Mouse (Mus musculus) lung, postnatal 0 days (tissue): ENCODE data around the gene Kif3b. TPM values are rescaled to one million over a fixed set of nuclear protein-coding genes. Genes with fewer than 3 reads are reported as not detected.

Experiments used
- ATAC-seq: fragments of 200-750 bp; cut with Nextera tagmentation; 2 replicates; pipeline ENCODE4 v1.8.0; 2017; ENCODE audit warnings: moderate library complexity
- DNase-seq: peaks from one replicate; pipeline ENCODE4 v3.0.0-alpha.2; 2016; ENCODE audit warnings: low spot score
- H3K27ac ChIP-seq: fragments of 300-500 bp; sonication (generic); 2 replicates; pipeline ENCODE4 v1.5.1; 2014; ENCODE audit warnings: antibody characterized with exemption, mild to moderate bottlenecking, low read length, mixed read lengths
- H3K27me3 ChIP-seq: fragments of 300-500 bp; sonication (generic); replicated peaks from 2 replicates; pipeline ENCODE4 v1.6.1; 2014; ENCODE audit warnings: low read length, mixed read lengths; ENCODE audit not compliant: insufficient read depth
- H3K36me3 ChIP-seq: fragments of 300-500 bp; sonication (generic); 2 replicates; pipeline ENCODE4 v1.6.1; 2014; ENCODE audit warnings: low read length, mixed read lengths; ENCODE audit not compliant: insufficient read depth
- H3K4me1 ChIP-seq: fragments of 300-500 bp; sonication (generic); 2 replicates; pipeline ENCODE4 v1.6.1; 2014; ENCODE audit warnings: antibody characterized with exemption, low read depth, low read length, mixed read lengths; ENCODE audit not compliant: insufficient read depth
- H3K4me2 ChIP-seq: fragments of 300-500 bp; sonication (generic); replicated peaks from 2 replicates; pipeline ENCODE4 v1.6.1; 2014; ENCODE audit warnings: low read depth, mild to moderate bottlenecking, low read length, moderate library complexity, mixed read lengths
- H3K4me3 ChIP-seq: fragments of 300-500 bp; sonication (generic); 2 replicates; pipeline ENCODE4 v1.5.1; 2014; ENCODE audit warnings: low read depth, low read length
- H3K9ac ChIP-seq: fragments of 300-500 bp; sonication (generic); replicated peaks from 2 replicates; pipeline ENCODE4 v1.6.1; 2014; ENCODE audit warnings: low read depth, mild to moderate bottlenecking
- H3K9me3 ChIP-seq: fragments of 300-500 bp; sonication (generic); 2 replicates; pipeline ENCODE4 v1.6.1; 2016; ENCODE audit warnings: low read length, mixed read lengths
- CTCF ChIP-seq: IDR thresholded peaks from 2 replicates; pipeline ENCODE4 v1.5.1; 2016; ENCODE audit warnings: antibody characterized with exemption, mild to moderate bottlenecking
- EP300 ChIP-seq: IDR thresholded peaks from 2 replicates; pipeline ENCODE4 v1.6.1; 2016; ENCODE audit warnings: antibody characterized with exemption, mild to moderate bottlenecking, control low read depth
- WGBS: fragments of 180-500 bp; shearing (Covaris S2); extraction: QIAGEN DNeasy Blood & Tissue Kit; methylation state at CpG from one replicate; pipeline ENCODE4 v1.1.7; 2014; 5-methylcytosine and 5-hydroxymethylcytosine counted together
- polyA plus RNA-seq: library from polyadenylated mRNA; unstranded; fragments of >200 nt; fragmentation: Nextera tagmentation; extraction: Ambion mirVana; gene quantifications from 2 replicates; pipeline ENCODE4 v1.2.1, GENCODE M21; 2015

Kif3b gene
- polyA plus RNA-seq, 1 experiment from 2014 or later = 4.7 TPM

DNA sequence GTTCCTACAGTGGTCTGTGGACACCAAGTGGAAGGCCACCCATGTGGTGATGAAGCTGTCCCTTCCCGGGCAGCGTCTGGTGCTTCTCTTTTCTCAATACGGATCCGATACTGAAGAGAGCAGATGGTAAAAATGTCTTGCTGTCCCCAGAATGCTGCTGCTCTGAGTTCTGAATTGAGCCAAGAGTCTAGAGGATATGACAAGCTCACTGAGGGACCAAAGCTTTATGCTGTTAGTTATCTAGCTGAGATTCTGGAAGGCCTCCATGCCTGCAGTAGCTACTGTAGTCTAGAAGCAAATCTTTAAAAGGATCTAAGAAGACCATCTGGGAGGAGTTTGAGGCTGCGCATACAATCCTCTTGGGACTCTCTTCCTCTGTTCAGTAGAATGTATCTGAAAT, 41.1 kb downstream of the Kif3b start:
- Histone ChIP-seq H3K9me3 (no peaks in the 10 kb centered on the region), H3K27ac (no peak overlapping the region), H3K4me3 (no peak overlapping the region), H3K27me3 (no peaks in the 10 kb centered on the region), H3K36me3 (peaks cover 12% of the 10 kb centered on the region), H3K4me2 (no peak overlapping the region), H3K4me1 (no peaks in the 10 kb centered on the region), H3K9ac (no peak overlapping the region)
- no peak for ATAC-seq
- whole genome bisulfite sequencing = 94% methylated on average over 5 of the region's 5 CpGs
- TF ChIP-seq CTCF (no peak), EP300 (no peak)
- no peak for DNase-seq

DNA sequence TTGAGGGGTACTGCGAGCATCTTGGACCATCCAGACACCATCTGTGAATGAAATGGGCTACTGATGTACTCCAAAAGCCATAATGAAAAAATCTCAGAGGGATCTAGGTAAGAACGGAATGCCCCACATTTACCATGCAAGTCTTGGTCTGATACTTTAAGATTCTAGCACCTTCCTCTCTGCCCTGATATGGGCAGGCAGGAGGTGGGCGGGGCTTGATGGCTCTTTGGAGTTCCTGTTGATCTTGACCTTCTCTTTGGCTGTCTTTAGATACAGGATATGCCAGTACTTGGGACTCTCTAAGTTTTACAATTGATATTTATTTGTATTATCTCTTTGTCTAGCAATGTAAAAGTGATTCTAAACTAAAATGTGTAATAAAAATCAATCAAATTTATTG, 41.8 kb downstream of the Kif3b start:
- 88% methylated on average over 3 of the region's 3 CpGs for WGBS
- H3K27me3 ChIP-seq = no peaks in the 10 kb centered on the region
- H3K36me3 ChIP-seq = peaks cover 12% of the 10 kb centered on the region
- ATAC-seq (no peak), DNase-seq (no peak)
- no peak overlapping the region for H3K9ac ChIP-seq
- no peak overlapping the region for H3K4me3 ChIP-seq
- TF ChIP-seq EP300 (no peak), CTCF (no peak)
- no peak overlapping the region for H3K27ac ChIP-seq
- H3K9me3 ChIP-seq = no peaks in the 10 kb centered on the region
- peaks cover 6% of the 10 kb centered on the region; the same call in 1 of the 2 replicates for H3K4me1 ChIP-seq
- H3K4me2 ChIP-seq = no peak overlapping the region

- Histone ChIP-seq H3K27me3 (no peaks in the 10 kb centered on the region), H3K36me3 (peaks cover 12% of the 10 kb centered on the region), H3K4me2 (no peak overlapping the region), H3K9me3 (no peaks in the 10 kb centered on the region), H3K9ac (no peak overlapping the region), H3K4me3 (no peak overlapping the region), H3K27ac (no peak overlapping the region; the same call in 1 of the 2 replicates), H3K4me1 (peaks cover 8% of the 10 kb centered on the region; the same call in 1 of the 2 replicates)
- ATAC-seq (0 out of 2 replicates have a peak, but pooled peaks have one; percentile 18), DNase-seq (peak; percentile 43)
- TF ChIP-seq EP300 = no peak
- TF ChIP-seq CTCF = peak; percentile 28; the same call in 1 of the 2 replicates
- 40% methylated on average over 6 of the region's 6 CpGs for whole genome bisulfite sequencing
These were observed 42.6 kb downstream of the Kif3b start for GRCm38 (mm10) chr2:153333822-153334232.

DNA sequence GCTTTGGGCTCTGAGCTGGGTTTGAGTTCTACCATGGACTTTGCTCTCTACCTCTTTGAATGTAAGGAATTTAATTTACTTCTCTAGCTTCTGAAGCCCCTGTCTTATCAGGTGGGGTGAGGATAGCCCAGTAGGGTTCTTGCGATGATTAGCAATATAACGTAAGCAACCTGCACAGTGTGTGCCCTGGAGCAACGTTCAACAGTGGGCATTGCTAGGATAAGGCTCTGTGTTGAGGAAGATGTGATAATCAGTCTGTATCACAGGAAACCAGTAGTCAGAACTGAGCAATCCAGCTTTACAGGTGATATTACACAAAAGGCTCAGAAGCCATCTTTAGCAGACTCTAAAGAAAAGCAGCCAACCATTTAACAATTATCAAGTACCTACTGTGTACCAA, 43.1 kb downstream of the Kif3b start:
- WGBS = 78% methylated on average over 3 of the region's 3 CpGs

DNA sequence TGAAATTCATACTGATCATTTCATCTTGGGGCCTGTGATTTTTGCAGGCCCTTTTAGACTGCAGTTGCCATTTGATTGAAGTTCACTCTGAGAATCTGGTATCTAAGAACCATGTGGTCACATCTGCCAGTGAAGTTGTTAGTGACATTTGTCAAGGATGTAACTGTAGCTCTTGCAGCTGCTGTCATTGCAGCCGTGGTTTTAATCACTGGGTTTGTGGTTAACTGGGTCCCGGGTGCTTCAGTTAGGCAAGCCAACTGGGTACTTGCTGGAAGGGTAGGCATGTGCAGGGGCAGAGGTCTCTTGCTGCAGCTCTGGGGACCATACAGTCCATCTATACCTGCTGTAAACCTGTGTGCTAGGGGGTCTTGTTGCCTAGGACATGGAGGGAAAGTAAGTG, 44.9 kb downstream of the Kif3b start:
- TF ChIP-seq EP300 = no peak
- TF ChIP-seq CTCF = no peak
- Histone ChIP-seq H3K27ac (no peak overlapping the region), H3K9me3 (no peaks in the 10 kb centered on the region), H3K4me3 (no peak overlapping the region), H3K36me3 (no peaks in the 10 kb centered on the region), H3K9ac (no peak overlapping the region), H3K4me2 (no peak overlapping the region), H3K4me1 (peaks cover 8% of the 10 kb centered on the region; the same call in 1 of the 2 replicates), H3K27me3 (no peaks in the 10 kb centered on the region)
- 49% methylated on average over 2 of the region's 2 CpGs for WGBS
- ATAC-seq (no peak), DNase-seq (no peak)

More for the DNA sequence above, 43.1 kb downstream of the Kif3b start:
- Histone ChIP-seq H3K27ac (peak overlapping the region; percentile 43; the same call in 1 of the 2 replicates), H3K4me1 (peaks cover 8% of the 10 kb centered on the region; the same call in 1 of the 2 replicates), H3K9me3 (no peaks in the 10 kb centered on the region), H3K27me3 (no peaks in the 10 kb centered on the region), H3K36me3 (peaks cover 11% of the 10 kb centered on the region), H3K4me2 (no peak overlapping the region), H3K9ac (no peak overlapping the region), H3K4me3 (no peak overlapping the region)
- no peak for DNase-seq
- TF ChIP-seq CTCF = no peak
- no peak for TF ChIP-seq EP300
- no peak for ATAC-seq

DNA sequence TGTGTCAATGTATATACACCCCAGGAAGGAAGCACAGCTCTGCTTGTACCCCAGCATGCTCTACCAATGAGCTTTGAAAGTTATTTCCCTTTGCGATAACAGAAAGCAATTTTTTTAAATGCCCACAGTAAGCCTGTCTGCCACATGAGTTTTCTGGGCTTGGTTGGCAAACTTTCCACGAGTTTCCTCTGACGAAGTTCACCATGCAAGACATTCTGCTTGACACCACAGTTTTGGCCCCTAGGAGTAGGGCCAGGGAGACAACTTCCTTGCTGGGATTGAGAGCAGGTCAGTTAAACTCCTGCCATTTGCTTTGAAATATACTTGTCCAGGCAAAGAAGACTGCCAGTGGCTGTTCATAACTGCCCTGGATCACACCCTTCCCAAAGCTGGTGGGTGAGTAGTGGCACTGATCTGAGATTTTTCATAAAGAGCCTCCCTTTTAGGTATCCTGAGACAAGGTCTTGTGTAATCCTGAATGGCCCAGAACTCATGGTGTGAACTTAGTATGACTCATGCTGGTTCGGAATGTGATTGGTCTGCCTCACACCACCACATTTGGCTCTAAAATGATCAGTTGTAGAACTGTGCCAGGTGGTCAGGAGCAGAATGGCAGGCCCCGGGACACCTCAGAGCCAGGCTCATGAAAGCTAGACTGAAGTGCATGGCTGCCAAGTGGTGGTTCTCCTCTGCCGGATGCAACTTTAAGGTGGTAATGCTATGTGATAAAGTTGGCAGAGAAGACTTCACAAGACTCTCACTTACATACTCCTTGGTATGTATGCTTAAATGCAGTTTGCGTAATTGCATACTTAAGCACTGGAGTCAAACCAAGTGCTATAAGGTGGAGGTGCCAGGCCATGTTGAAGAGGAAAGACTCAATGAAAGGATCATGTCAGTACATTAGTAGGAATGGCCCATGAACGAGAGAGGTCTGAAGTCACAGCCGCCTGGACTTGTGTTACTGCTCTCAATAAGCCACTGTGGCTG, 47.4 kb downstream of the Kif3b start:
- Histone ChIP-seq H3K36me3 (no peaks in the 10 kb centered on the region), H3K4me1 (peaks cover 10% of the 10 kb centered on the region; the same call in 1 of the 2 replicates), H3K9ac (no peak overlapping the region), H3K4me2 (no peak overlapping the region), H3K4me3 (no peak overlapping the region), H3K9me3 (no peaks in the 10 kb centered on the region), H3K27ac (peak overlapping the region; percentile 20; the same call in 1 of the 2 replicates), H3K27me3 (no peaks in the 10 kb centered on the region)
- WGBS = 67% methylated on average over 9 of the region's 9 CpGs
- DNase-seq = peak; percentile 75
- 0 out of 2 replicates have a peak, but pooled peaks have one; percentile 12 for TF ChIP-seq CTCF
- 0 out of 2 replicates have a peak, but pooled peaks have one; percentile 41 for TF ChIP-seq EP300
- peak; percentile 61 for ATAC-seq
